Mouse (Mus musculus): ENCODE measurements around the gene Tgfa. TPM values are rescaled to one million over a fixed set of nuclear protein-coding genes. Genes with fewer than 3 reads are reported as not detected.

Gene Tgfa
- total RNA-seq (2022) = 10 to 100 TPM; 27.1 to 30.1 (median 29.1) TPM

DNA sequence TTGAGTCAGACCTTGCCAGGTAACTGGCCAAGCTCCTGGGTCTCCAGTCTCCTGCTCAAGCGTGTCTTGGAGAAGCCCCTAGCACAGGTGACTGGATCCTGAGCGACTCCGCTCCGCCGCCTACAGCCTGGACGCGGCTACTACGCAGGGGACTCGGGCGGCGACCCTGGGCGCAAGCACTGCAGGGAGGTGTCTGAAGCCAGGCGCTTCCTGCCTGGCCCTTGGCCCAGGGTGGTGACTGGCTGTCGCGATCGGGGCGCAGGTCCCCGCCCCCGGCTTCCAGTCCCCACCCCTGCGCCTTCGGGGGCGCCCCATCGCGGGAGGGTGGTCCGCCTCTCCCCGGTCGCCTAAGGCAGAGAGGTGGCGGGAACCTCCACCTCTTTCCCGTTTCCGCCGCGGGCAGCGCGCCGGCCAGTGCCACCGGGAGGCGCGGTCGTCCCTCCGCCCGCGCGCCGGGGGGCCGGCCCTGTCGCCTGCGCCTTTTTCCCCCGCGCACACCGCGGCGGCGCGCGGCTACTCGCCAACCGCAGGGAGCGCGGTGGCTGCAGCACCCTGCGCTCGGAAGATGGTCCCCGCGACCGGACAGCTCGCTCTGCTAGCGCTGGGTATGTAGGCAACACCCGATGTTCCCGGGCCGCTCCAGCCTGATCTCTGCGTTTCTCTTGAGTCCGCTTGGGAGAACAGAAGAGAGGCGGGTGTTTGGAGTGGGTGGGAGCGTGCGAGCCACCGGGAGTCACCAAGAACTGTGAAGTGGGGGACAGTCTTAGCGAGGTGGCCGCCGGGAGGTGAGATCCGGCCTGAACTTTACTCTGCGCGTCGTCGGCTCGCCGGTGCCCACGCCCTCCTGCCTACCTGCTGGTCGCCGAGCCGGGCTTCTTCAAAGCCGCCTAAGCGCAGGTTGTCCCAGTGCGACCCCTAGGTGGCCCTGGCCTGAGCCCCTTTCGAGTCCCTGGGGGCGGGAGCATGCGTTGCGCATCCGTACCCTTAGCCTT lies at the start of gene Tgfa:
TSS of gene Tgfa (plus strand) at position 283 of the 992 bp plus-strand sequence.
- peak in 1 of 2 experiments; percentile 38 for DNase-seq (ENCODE audit: low spot score in 2 of 2)

DNA sequence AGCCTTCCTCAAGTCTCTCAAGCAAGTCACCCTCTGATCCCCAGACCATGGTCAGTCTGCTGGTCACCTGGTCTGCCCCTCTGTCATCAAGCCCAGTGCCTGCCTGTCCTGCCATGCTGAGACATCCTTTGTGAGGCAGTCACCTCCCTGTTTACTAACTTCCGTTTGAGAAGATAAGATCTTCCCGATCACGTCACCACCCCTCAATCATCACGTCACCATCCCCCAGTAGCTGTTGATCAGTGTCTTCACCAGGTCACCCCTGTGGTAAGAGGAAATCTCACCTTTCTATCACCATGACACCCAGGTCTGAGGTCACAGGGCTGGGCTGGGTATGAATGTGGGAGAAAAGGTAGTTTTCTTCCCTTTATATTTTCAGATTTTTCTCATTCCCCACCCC lies 46.5 kb upstream of the Tgfa start:
- no peak for DNase-seq (ENCODE audit: low spot score in 2 of 2)

DNA sequence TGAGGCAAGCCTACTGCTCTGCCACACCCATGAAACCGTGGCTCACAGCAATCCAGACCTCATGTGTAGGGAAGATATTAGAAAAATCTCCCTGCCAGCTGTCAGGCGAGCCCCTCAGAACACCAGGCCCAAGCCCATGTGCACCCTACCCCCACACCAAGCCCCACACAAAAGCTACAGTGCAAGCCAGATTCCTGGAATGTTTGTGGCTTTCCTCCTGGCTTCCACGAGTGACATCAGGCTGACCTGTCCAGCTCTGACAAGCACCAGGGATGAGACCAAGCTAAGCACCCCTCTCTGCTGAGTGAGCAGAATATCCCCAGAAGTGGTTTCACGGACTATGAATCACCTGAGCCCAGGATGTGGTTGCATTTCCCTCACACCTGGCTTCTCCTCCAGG lies 46.0 kb upstream of the Tgfa start:
- DNase-seq (ENCODE audit: low spot score in 2 of 2) = no peak

DNA sequence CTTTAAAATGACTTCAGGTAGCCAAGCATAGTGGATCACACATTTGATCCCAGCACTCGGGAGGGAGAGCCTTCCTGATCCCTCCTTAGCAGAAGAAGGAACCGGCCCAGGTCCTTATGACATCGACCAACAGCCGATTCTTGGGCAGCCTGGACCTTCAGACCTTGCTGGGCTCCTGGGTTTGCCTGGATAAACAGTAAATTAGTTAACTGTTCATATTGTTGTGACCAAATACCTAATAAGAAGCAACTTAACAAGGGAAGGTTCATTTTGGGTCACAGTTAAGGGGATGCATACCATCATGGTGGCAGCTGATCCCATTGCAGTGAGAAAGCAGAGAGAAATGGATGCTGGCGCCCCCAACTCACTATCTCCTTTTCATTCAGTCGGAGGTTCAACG lies 42.3 kb upstream of the Tgfa start:
- no peak for DNase-seq (ENCODE audit: low spot score in 2 of 2)

DNA sequence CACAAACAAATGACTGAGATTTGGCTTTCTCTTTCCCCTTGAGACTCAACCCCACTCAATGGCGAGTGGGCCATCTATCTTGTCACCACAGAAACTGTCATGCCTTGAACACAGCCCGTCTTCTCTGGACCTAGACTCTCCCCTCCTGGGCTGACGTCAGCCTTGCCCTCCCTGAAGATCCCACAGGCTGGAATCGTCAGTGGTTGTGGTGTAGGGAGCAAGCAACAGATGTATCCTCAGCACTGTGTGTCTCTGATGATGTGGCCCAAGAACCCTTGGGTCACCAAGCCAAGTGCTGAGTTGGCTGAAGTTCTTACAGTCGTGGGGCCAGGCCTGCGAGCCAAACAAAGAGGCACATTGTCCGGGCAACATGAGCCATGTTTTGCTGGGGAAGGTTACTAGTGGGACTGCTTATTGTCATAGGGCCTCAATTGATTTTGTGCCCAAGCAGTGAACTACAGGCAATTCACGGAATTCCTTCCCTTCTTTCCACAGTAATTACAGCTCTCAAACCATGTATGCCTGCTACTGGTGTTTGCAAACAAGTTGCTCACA lies 41.5 kb upstream of the Tgfa start:
- DNase-seq (ENCODE audit: low spot score in 2 of 2) = no peak

DNA sequence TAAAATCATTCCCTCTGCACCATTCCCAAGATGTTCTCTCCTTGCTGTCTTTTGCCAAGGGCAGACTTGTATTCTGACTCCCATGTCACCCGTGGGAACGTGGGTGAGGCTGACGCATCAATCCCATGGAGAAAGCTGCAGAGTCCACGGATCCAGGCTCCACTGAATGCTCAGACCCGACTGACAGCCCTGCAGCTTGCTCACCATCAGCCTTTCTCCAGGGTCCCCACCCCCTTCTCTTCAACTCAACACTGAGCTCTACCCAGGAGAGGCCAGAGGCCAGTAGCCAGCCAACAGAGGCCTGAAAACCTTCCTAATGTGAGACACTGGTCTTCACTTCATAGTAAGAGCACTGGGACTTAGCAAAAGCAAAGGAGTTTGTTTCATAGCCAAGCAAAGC lies 41.0 kb upstream of the Tgfa start:
- no peak for DNase-seq (ENCODE audit: low spot score in 2 of 2)

DNA sequence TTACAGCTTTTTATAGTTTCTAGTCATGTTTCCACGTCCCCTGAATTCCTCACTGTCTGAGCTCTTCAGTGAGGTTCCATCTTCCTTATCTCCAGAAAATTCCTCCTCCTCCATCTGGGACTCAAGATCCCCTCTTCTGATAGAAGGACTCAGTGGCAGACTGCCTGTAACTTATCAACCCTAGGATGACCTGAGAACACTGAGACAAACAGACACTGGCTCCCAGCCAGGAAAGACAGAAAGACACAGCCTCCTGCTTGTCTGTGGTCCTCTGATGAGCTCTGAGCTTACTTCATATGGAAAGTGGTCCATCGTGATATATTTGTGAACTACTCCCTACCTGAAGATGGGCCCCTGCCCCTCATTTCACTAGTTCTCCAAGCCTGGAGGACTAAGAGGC lies 40.5 kb upstream of the Tgfa start:
- no peak for DNase-seq (ENCODE audit: low spot score in 2 of 2)

DNA sequence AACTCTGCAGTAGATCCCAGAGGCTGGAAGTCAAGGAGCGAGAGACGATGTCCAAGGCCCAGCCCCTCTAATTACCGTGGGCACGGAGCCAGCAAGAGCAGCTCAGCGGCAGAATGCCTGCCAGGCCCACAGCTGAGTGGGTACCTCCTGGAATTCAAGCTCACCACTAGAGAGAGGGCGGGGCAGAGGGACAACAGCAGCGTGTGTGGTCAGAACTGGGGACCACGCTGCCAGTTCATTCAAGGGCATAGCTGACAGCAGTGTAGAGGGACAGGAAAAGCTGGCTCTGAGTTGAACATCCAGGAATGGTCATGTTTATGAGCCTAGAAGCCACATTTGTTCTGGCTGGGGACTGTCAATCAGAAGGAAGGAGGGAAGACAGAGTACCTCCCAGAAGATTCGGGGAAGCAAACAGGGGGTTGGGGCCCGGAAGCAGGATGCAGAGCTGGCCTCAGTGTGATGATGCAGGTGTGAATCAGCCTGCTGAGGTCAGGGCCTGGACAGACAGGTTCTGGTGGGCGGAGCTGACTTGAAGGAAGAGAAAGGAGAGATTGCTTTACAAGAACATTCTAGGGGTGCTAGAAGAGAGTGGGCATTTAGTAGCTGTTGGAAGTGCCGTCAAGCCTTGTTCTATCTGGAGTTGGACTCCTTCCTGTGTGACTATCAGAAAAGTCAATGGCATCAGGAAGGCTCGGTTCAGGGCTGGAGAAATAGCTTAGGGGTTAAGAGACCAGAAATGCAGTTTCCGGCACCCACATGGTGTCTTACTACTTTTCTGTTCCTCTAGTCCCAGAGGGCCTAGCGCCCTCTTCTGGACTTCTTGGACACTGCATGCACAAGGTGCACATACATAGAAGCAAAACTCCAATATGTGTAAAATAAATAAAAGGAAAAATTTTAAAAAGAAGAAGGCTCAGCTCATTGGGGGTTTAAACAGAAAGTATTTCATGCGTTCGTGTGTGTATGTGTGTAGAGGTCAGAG lies 37.5 kb upstream of the Tgfa start:
- DNase-seq (ENCODE audit: low spot score in 2 of 2) = no peak

DNA sequence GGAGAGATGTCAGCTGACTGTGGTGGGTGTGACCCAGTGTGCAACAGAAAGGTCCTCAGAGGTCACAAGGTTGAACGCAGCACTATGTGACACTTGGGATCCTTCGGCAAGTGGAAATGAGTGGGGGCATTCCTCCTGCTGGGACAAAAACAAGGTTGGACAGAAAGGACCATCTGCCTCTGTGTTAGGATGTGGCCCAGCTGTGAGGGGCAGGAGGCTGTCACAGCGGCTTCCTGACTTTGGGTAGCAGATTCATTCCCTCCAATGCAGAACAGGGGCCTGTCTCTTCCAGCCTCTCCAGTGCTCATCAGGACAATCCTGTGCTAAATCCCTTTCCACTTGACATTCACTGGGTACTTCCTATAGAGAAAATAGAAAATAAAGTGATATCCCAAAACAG lies 34.1 kb upstream of the Tgfa start:
- DNase-seq (ENCODE audit: low spot score in 2 of 2) = no peak

DNA sequence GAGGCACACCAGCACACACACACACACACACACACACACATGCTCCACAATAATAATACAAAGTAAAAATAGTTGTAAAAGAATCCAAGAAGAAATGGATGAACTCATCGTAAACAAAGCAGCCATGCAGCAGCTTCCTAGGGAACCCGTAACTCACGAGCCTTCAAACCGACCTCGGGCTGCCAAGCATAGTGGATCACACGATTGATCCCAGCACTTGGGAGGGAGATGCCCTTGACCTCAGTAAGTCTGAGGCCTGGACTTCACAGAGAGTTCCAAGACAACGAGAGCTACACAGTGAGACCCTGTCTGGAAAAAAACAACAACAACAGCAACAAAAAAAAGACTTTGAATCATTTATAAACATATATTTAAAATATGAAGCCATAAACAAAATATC lies 33.4 kb upstream of the Tgfa start:
- DNase-seq (ENCODE audit: low spot score in 2 of 2) = no peak

DNA sequence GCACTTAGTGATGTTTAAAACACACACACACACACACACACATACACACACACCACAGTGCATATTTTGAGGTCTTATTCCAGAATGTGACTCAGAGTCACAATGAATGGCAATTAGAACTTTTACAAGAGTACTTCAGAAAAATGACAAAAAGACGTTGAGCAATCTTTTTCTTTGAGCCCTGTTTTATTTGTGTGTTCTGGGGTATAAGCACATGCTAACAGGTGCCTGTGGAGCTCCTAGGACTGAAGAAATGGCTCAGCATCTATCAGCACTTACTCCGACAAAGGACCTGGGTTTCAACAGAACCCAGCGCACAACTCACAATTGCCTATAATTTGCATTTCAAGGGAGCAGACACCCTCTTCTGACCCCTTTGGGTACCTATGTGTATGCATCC lies 31.0 kb upstream of the Tgfa start:
- DNase-seq (ENCODE audit: low spot score in 2 of 2) = no peak

DNA sequence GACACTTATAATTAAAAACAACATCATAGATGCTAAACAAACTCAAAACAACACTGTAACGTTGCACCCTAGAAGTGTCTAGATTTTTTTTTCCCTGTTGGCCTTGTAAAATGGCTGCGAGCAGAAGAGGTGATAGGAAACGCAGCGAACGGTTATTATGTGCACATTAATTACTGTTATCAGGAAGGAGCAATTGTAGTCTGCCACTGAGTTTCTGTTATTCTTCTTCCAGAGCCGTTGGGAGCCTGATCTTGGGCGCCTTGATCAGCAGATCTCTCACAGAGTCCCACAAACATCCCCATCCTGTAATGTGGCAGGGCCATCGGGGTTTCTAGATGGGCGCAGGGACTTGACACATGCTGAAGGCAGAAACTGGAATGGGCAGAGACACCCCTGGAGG lies 28.6 kb upstream of the Tgfa start:
- DNase-seq (ENCODE audit: low spot score in 2 of 2) = no peak

DNA sequence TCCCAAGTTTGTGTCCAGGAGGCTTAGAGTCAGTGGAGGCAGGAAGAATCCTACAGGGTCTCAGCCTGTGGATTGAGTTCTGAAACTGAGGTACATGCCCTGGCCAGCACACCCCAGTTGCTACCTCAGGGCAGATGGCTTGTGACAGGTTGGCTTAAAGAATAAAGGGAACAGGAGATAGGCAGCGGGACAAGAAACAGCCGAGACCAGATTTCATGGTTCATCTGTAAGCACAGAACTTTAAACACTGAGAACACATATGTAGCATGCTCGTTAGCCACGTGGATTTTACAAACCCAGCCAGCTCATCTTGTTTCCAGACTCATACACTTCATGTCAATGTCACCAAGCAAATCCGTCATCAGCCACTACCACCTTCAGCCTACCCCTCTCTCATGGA lies 27.2 kb upstream of the Tgfa start:
- DNase-seq (ENCODE audit: low spot score in 2 of 2) = no peak

DNA sequence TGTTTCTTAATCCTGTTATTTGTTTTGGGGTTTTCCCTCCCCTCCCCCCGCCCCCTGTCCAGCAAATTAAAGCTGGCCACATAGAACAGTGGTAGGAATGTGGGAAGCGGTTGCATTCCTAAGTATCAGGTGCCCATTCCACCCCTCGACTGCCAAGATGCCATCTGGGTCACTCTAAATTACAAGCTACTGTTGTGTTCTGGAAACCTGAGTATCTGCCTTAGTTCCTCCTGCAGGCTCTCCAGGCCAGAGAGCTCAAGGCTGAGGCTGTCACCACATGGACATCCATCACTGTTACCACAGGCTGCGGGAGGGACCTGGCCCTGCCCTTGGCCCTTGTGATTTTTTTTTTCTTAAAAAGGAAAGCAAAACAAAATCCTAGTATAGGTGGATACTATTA lies 25.9 kb upstream of the Tgfa start:
- DNase-seq (ENCODE audit: low spot score in 2 of 2) = no peak

DNA sequence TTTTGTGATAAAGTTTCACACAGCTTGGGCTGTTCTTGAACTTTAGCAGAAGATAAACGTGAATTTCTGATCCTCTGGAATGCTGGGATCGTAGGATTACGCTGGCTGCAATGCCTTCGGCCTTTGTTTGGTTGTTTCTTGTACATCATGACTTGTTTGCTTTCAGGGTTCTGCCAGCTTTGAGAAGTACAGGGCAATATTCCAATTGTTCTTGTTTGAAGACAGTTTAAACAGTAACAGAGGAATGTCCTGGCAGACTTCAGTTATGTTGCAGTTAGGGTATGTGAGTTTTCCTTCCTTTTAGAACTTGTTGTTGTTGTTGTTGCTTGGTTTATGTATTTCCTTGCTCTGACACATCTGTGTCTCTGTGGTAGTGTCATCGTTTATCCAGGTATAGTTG lies 18.8 kb upstream of the Tgfa start:
- no peak for DNase-seq (ENCODE audit: low spot score in 2 of 2)

DNA sequence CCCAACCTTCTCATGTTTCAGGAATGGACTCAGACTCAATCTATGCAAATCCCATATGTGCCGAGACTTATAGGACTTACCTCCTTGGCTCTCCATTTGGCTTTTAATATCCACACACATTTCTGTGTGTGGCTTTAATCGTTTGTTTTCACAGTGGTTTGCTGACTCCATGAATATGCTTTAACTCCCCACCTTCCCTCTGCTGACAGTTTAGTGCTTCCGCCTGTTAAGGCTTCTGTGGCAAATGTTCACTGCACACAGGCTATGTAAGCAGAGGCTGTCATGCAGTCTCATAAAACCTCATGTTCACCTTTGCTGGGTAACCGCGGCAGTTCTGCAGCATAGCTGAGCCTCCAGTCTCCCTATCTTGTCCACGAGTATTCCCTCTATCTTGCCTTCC lies 18.3 kb upstream of the Tgfa start:
- DNase-seq (ENCODE audit: low spot score in 2 of 2) = no peak

DNA sequence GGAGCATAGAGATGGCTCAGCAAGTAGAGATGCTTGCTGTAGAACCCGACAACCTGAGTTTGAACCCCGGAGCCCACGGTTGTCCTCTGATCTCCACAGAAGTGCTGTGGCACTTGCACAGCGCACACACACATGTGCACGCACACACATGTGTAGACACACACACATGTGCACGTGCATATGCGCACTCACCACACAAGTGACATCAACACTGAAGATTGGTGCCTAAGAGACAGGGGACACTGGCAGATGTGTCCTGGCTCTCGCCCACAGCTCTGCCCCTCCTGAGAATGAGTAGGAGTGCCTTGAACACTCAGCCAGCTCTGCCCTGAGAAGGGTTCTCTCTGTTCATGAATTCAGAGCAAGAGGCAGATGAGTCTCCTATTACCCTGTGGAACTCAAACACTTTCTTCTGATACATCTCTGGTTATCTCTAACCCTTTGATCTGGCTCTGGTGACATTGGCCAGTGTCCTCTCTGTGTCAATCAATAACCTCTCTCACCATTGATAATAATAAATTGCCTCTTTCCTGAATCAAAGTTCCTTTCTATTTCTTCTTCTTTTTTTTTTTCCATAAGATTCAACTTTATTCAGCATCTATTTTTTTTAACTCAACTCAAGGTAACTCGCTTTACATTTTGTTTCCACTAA lies 17.6 kb upstream of the Tgfa start:
- DNase-seq (ENCODE audit: low spot score in 2 of 2) = no peak

DNA sequence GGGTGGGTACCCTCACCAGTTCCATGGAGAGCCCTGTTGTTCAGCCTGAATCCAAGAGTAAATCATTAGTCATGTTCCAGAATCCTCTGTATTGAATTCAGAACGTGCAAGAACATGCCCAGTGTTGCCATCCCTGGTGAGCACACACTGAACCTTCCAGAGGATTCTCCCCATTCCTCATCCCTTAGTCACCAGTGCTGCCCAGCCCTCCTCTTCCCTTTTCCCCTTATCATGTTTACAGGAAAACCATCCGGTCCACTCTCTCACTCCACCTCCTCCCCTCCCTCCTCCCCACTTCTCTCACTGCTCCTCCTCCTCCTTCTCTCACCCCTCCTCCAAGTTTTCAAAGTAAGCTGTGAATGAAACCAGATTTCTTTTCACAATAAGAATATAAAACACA lies 14.4 kb upstream of the Tgfa start:
- DNase-seq (ENCODE audit: low spot score in 2 of 2) = no peak

DNA sequence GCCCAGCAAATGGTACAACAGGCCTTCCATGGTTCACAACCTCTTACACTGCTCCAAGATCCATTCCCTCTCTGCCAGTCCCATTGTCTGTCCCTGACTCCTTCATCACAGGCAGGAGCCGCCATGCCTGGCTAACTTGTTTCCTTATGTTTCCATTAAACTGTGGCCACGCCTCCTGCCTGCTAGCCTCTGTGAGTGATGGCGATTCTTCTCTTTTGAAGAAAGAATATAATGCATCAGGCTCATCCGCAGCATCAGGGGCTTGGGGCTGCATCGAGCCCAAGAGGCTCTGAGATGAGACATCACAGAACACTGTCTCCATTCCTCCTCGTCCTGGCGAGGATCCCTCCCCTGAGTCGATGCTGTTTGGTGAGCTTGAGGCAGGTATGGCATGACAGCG lies 13.0 kb upstream of the Tgfa start:
- DNase-seq (ENCODE audit: low spot score in 2 of 2) = no peak

DNA sequence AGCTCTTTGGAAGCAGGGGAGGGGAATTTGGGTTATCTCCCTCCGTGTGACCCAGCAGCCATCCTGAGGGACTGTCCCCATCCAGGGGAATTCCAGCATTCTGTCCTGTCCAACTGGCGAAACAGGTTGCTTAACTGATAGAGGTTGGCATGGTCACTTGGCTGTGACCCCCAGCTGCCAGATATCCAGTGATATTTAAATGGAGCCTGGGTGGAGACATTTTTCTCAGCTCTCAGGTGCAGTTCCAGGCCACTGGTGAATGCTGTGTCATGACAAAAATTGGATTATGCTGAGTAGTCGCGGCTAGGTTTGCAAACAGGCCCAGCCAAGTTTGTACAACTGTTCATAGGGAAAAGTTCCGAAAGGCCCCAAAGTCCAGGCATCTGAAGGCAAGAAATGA lies 12.4 kb upstream of the Tgfa start:
- no peak for DNase-seq (ENCODE audit: low spot score in 2 of 2)

All from left cerebral cortex, adult 8-10 months (tissue).